Mouse (Mus musculus) right cerebral cortex, postnatal 36 days (tissue): ENCODE measurements around the gene Gm9837.
"Not testable (repeated sequence)": the region's sequence is repeated elsewhere in the genome, so short reads cannot be mapped to it uniquely, and the experiment has no call there.

Experiments used
- DNase-seq, 2 experiments: peaks; one replicate each; pipeline ENCODE4 v3.0.0; 2022; ENCODE audit warnings: low spot score in 2 of 2, mixed read lengths in 1 of 2

Gene Gm9837

GRCm38 (mm10) chr11:53456474-53457371 lies 13.6 kb downstream of the Gm9837 start, which contains the start of the genes Gm10447 and Shroom1:
Gm10447 (minus strand) TSS chr11:53457110.
Shroom1 (plus strand) TSS chr11:53457205.
- no peak for DNase-seq

GRCm38 (mm10) chr11:53453031-53453430 lies 17.2 kb downstream of the Gm9837 start:
- DNase-seq, result no peak

- no peak for DNase-seq
These were observed 17.9 kb downstream of the Gm9837 start for GRCm38 (mm10) chr11:53452396-53452795.

GRCm38 (mm10) chr11:53451361-53451760 lies 18.9 kb downstream of the Gm9837 start:
- no peak for DNase-seq

DNA sequence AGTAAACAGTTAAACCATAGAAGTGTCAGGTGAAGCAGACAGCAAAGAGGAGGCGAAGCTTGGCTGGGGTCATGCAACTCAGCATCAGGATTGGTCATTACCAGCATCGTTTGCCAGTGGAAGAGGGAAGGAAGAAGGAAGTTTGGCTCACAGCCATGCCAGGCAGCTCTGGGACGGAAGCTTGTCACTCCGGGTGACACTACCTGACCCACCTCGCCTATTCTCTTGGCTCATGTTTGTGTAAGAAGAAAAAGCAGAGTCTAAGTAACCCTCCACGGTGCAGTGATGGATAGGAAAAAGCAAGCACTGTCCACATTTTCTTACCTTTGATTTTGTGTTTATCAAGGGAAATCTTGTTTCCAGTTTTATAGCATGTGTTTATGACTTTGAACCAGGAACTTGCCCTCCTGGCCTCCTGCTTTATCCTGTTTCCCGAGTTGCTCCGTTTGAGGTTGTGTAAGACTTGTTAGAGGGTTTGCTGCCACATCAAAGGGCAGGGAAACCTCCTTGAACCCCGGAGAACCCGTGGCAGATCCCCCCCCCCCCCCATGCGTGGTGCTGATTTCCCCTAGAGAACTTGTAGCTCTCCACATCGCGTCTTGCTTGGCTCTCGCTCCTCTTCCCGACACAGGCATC lies 20.1 kb downstream of the Gm9837 start:
- no peak for DNase-seq

GRCm38 (mm10) chr11:53448529-53448928 lies 21.8 kb downstream of the Gm9837 start:
- DNase-seq, result no peak

GRCm38 (mm10) chr11:53447996-53448395 lies 22.3 kb downstream of the Gm9837 start:
- DNase-seq, result no peak

DNA sequence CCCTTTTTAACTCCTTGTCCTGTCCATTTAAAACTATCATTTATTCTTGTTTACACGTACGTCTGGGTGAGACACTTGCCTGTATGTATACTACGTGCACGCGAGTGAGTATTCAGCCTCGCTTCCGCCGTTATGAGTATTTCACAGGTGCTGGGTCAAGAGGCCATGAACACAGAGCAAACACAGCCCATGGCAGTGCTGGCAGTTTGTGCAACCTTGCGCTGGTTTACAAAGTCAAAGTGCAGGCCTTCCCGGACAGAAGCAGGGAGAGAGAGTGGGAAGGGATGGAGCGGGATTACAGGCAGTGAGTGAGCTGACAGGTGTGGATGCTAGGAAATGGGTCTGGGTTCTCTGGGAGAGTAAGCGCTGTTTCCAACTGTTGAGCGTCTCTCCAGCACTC lies 24.1 kb downstream of the Gm9837 start:
- no peak for DNase-seq

DNA sequence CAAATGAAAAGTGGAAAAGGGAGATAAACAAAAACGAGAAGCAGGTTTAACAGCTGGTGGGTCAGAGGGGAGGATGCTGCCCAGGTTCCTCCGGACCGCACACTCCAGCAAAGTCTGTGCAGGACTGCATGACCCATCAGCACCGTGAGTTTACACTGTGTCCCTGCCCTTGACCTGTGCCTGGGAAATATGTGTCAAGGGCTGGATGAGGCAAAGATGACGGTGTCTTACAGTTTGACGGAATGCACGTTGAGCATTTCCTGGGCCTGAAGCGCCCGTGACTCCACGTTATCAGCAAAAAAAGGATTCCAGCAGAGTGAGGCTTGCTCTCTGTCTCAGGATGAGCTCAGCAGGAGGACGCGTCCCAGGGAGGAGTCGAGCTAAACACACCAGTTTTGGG lies 24.7 kb downstream of the Gm9837 start:
- no peak for DNase-seq

DNA sequence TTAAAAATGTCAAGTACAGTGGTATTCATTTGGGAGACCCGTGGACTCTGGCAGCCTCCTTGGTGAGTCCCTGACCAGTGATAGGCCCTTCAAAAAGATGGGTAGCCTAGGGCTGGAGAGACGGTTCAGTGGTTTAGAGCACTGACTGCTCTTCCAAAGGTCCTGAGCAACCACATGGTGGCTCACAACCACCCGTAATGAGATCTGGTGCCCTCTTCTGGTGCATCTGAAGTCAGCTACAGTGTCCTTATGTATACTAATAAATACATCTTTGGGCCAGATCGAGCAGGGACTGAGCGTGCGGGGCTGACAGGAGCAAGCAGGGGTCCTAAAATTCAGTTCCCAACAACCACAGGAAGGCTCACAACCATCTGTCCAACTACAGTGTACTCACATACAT lies 26.4 kb downstream of the Gm9837 start:
- DNase-seq, result no peak

DNA sequence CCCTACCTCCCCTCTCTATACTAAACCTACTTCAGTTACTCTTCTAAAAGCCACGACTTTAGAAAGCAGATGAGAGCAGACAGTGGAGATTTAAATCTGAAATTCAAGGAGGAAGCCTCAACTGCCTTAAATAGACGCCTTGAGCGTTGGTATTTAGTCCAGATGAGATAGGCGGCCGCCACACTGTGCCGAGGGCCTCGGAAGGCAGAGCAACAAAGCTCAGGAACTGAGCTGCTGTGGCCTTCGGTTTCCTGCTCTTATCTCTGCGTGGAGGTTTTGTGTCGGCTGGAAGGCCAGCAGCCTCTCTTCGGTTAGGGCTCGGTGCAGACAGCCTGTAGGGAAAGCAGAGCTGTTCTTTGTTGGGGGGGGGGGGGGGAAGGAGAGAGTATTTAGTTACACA lies 28.4 kb downstream of the Gm9837 start:
- no peak for DNase-seq

DNA sequence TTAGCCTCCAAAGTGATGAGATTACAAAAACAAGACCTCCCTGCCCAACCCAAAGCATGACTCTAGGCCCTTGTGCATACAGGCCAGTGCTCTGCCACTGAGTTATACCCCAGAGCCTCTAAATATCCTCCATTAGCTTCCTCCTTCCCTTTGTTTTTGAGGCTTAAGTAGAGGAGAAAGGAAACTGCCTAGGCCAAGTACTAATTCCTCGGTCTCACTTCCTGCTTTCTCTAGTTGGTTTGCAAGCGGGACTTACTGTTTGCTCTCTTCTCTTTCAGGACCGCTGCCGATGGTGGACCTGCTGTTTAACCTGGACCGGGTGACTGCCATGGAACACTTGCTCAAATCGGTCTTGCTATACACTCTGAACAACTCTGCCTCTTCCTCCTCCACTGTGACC lies 33.9 kb downstream of the Gm9837 start:
- no peak for DNase-seq

DNA sequence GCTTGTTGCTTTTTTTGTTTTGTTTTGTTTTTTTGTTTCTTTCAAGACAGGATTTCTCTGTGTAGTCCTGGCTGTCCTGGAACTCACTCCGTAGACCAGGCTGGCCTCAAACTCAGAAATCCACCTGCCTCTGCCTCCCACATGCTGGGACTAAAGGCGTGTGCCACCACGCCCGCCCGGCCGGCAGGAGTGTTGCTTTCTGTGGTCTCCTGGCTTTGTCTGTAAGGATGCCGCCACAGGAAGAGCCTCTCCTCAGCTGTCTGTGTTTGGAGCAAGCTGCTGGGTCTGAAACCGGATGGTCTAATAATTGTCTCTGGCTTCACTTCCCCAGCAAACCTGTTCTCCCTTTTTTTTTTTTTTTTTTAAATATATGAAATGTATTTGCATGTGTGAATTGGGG lies 34.8 kb downstream of the Gm9837 start:
- no peak for DNase-seq

- DNase-seq, result no peak
These were observed 37.2 kb downstream of the Gm9837 start for GRCm38 (mm10) chr11:53433057-53433456.

DNA sequence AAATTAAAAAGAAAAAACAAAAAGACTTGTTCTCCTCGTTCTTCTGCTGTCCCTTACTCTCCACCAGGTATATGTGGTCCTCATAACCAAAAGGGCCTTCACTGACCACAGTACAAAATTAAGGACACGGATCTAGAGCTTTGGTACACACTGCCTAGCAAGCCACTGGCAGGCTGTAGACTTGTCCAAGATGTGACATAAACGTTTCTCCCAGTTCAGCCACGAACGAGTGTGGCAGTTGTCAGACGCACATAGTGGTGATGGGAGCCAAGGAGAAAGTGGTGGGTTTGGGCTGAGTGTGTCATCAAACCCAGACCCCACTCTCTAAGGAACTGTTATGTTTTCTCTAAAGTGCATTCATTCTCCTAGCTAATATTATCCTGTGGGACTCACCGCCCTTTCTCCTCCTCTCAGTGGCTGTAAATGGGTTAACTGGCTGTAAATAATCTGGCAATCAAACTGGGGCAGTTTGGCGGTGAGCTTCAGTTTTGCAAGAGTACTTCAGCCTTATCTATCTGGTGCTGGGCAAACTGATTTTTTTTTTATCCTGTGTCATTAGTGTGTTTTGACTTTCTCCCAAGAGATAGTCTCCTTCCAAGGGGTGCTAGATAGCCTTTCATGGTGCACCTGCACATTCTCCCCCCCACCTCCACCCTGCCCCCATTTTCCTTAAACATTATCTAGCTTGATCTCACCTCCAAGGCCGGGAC lies 38.8 kb downstream of the Gm9837 start:
- DNase-seq, result no peak

DNA sequence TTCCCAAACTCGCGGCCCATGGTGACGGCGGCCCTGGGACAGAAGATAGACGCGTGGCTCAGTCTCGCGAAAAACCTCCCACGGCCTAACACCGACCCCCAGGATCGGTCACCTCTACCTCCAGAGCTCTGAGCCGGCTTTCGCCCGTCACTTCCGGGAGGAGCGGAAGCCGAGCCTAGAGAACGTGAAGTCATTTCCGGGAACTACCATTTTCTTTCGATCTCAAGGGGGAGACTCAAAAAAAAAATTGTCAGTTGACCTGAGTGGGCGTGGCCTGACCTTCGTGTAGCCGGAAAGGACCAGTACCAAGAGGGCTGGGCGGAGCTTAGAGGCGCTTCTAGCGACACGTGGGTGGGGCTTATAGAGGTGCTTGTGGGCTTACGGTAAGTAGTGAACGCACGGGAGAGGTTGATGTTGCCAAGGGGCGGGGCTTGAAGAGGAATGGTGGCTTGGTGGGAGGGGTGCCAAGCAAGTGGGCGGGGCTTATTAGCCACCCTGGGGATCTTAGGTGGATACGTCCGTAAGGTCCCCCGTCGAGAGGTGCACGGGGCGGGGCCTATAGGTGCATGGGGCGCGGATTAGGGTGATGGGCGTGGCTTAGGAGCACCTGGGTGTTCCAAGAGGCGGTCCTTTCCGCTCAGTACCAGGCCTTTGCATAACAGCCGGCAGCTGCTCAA lies 39.5 kb downstream of the Gm9837 start, which contains the start of the genes Uqcrq and Gdf9:
Gene Uqcrq, minus strand, starts transcription at position 162 of the 677 bp plus-strand sequence.
Gene Gdf9, plus strand, starts transcription at position 354 of the 677 bp plus-strand sequence.
- DNase-seq, result peak; percentile 100

DNA sequence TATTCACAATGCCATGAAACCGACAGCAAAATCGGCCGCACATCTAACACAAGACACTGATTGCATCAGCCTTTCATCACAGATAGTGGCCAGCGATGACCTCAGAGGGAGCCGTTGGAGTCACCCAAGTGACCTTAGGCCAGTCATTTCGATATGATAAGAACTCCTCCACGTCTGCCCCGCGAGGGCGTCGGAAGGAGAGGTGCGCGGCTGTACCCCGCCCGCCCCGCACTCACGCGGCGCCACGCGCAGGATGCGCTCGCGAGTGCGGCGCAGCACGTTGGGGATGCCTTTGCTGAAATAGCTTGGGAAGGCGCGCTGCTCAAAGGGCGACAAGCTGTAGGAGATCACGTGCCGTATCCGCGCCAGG lies 40.0 kb downstream of the Gm9837 start:
- DNase-seq, result no peak

DNA sequence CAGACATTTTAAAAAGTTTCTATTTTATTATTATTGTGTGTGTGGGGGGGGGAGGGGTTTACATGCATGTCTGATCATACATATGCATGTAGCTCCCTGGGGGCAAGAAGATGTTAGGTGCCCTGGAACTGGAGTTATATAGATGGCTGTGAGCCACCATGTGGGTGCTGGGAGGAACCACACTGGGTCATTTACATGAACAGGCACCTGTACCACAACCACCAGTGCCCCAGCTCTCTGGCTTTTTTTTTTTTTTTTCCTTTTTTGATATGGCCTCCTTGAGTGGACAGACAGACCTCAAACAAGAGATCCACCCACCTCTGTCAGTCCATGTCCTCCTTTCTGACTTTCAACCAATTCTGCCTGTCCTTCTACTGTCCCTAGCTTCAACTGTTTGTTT lies 41.1 kb downstream of the Gm9837 start:
- DNase-seq, result no peak

DNA sequence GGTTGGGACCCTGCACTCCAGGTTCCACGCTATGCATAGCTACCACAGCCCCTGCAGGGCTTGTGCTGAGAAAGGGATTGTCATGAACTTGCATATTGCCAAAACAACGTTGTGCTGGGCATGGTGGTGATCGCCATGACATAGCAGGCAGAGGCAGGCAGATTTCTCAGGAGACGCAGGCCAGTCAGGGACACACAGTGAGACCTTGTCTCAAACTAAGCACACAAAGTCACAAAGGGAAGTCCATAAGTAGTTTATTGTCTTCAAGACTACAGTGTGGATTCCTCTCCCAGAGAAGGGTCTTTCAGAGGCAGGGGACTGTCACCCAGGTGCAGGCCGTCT lies 41.6 kb downstream of the Gm9837 start:
- no peak for DNase-seq

DNA sequence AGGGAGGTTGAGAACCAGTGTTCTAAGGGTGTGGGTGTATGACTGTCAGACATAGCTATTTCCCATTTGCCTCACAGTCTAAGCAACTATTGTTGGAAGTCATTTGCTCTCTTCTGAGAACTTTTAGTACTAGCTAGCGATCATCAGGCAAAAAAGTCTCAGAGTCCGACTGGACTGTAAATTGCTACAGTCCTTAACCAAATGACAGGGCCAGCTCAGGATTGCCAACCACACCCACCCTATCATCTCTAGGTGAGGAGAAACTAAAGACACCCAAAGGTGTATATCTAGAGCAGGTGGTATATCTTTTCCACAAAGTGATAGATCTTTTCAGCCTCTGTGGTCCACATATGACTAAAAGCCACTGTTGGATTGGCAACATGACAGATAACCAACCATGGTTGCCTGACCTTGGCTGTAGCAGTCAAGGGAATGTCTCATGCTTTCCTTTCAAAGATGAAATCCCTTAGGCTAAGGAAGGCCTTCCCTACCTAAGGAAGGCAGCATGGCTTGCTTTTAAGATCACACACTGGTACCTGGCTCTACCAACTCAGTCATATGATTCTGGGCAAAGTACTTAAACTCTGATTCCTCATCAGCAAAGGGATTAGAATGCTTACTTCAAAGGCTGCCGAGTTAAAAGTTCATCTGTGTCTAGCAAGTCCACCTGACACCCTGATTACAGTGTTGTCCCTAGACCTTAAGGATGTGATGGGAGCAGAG lies 42.1 kb downstream of the Gm9837 start:
- DNase-seq, result no peak

DNA sequence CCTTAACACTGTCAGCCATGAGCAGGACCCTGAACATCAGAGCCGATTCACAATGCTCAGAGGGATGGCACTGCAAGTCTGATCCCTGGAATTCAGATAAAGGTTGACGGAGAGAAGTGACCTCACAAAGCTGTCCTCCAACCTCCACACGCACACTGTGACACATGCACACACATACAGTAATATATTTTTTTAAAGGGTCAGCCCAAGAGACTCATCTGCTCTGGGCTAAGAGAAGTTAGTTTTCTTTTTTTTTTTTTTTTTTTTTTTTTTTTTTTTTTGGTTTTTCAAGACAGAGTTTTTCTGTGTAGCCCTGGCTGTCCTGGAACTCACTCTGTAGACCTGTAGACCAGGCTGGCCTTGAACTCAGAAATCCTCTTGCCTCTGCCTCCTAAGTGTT lies 43.4 kb downstream of the Gm9837 start:
- DNase-seq, result not testable (repeated sequence)
